Mouse (Mus musculus) heart, adult 18-20 months (tissue): ENCODE measurements around the gene Lmo2. TPM values are rescaled to one million over a fixed set of nuclear protein-coding genes. Genes with fewer than 3 reads are reported as not detected.

ENCODE experiments used
- DNase-seq, 2 experiments: peaks; one replicate each; pipeline ENCODE4 v3.0.0; 2021 to 2022; ENCODE audit warnings: mixed read lengths in 1 of 2
- total RNA-seq, 2 experiments: library from RNA; stranded (reverse); gene quantifications; 2 replicates each; pipeline ENCODE4 v1.2.3; 2021

Gene Lmo2
- total RNA-seq, 2 experiments from 2014 or later: 21.6 to 26.0 TPM

- DNase-seq: no peak
These were observed 16.7 kb upstream of the Lmo2 start for GRCm38 (mm10) chr2:103941085-103941484.

- DNase-seq: peak in 1 of 2 experiments; percentile 29
These were observed 12.9 kb upstream of the Lmo2 start for GRCm38 (mm10) chr2:103944859-103945258.

- DNase-seq: peak in 1 of 2 experiments; percentile 57
These were observed 12.2 kb upstream of the Lmo2 start for GRCm38 (mm10) chr2:103945571-103946092.

GRCm38 (mm10) chr2:103946892-103947291 lies 10.9 kb upstream of the Lmo2 start:
- DNase-seq: no peak

- DNase-seq: no peak
These were observed 9.7 kb upstream of the Lmo2 start for GRCm38 (mm10) chr2:103947982-103948655.

- DNase-seq: no peak
These were observed 4.5 kb upstream of the Lmo2 start for GRCm38 (mm10) chr2:103953050-103953835.

GRCm38 (mm10) chr2:103955714-103956113 lies 2.1 kb upstream of the Lmo2 start:
- no peak for DNase-seq

GRCm38 (mm10) chr2:103956867-103957266 lies 919 bp upstream of the Lmo2 start:
- no peak for DNase-seq

- DNase-seq: no peak
These were observed 848 bp downstream of the Lmo2 start for GRCm38 (mm10) chr2:103958634-103959033.

GRCm38 (mm10) chr2:103959066-103959465 lies 1.3 kb downstream of the Lmo2 start:
- DNase-seq: no peak

- DNase-seq: no peak
These were observed 1.8 kb downstream of the Lmo2 start for GRCm38 (mm10) chr2:103959574-103959973.

- no peak for DNase-seq
These were observed 4.6 kb downstream of the Lmo2 start for GRCm38 (mm10) chr2:103962349-103962748.

GRCm38 (mm10) chr2:103965391-103965790 lies 7.6 kb downstream of the Lmo2 start:
- peak in 1 of 2 experiments; percentile 42 for DNase-seq

- no peak for DNase-seq
These were observed 10.4 kb downstream of the Lmo2 start for GRCm38 (mm10) chr2:103968186-103968585.

GRCm38 (mm10) chr2:103968919-103969436 lies 11.2 kb downstream of the Lmo2 start:
- no peak for DNase-seq

- DNase-seq: peak; percentile 80
These were observed 11.8 kb downstream of the Lmo2 start for GRCm38 (mm10) chr2:103969437-103970040.

GRCm38 (mm10) chr2:103970041-103970790 lies 12.4 kb downstream of the Lmo2 start:
- DNase-seq: peak; percentile 73 to 78

- DNase-seq: peak in 1 of 2 experiments; percentile 56
These were observed 13.2 kb downstream of the Lmo2 start for GRCm38 (mm10) chr2:103970791-103971649.

GRCm38 (mm10) chr2:103971838-103972237 lies 14.1 kb downstream of the Lmo2 start:
- DNase-seq: no peak

- DNase-seq: no peak
These were observed 18.1 kb downstream of the Lmo2 start for GRCm38 (mm10) chr2:103975904-103976303.

- DNase-seq: no peak
These were observed 19.4 kb downstream of the Lmo2 start for GRCm38 (mm10) chr2:103977216-103977615.
